Mouse (Mus musculus): Measurements from ENCODE around the gene Cdx2.
A peak's percentile ranks its signal among the peaks of the same experiment; 100 is the strongest.

Cdx2 gene

GRCm38 (mm10) chr5:147315432-147316075 lies 8.5 kb upstream of the Cdx2 start:
- no peak for DNase-seq (ENCODE audit: low spot score)

GRCm38 (mm10) chr5:147314646-147315431 lies 7.8 kb upstream of the Cdx2 start:
- no peak for DNase-seq (ENCODE audit: low spot score)

- DNase-seq (ENCODE audit: low spot score) = no peak
Observed at GRCm38 (mm10) chr5:147312830-147313685, 6.0 kb upstream of the Cdx2 start.

- DNase-seq (ENCODE audit: low spot score) = no peak
Observed at GRCm38 (mm10) chr5:147309786-147310185, 2.7 kb upstream of the Cdx2 start.

GRCm38 (mm10) chr5:147308451-147308850 lies 1.4 kb upstream of the Cdx2 start:
- DNase-seq (ENCODE audit: low spot score) = no peak

- DNase-seq (ENCODE audit: low spot score) = no peak
Observed at GRCm38 (mm10) chr5:147307398-147307785, 322 bp upstream of the Cdx2 start.

GRCm38 (mm10) chr5:147305856-147306637 lies 1.0 kb downstream of the Cdx2 start:
- DNase-seq (ENCODE audit: low spot score) = no peak

GRCm38 (mm10) chr5:147305166-147305565 lies 1.9 kb downstream of the Cdx2 start:
- no peak for DNase-seq (ENCODE audit: low spot score)

- no peak for DNase-seq (ENCODE audit: low spot score)
Observed at GRCm38 (mm10) chr5:147304276-147305155, 2.6 kb downstream of the Cdx2 start.

- DNase-seq (ENCODE audit: low spot score) = no peak
Observed at GRCm38 (mm10) chr5:147302746-147303400, 4.2 kb downstream of the Cdx2 start.

GRCm38 (mm10) chr5:147302141-147302540 lies 4.9 kb downstream of the Cdx2 start:
- no peak for DNase-seq (ENCODE audit: low spot score)

- no peak for DNase-seq (ENCODE audit: low spot score)
Observed at GRCm38 (mm10) chr5:147301781-147302070, 5.3 kb downstream of the Cdx2 start.

- DNase-seq (ENCODE audit: low spot score) = no peak
Observed at GRCm38 (mm10) chr5:147300917-147301780, 5.9 kb downstream of the Cdx2 start.

GRCm38 (mm10) chr5:147300001-147300363 lies 7.1 kb downstream of the Cdx2 start:
- DNase-seq (ENCODE audit: low spot score) = no peak

- peak; percentile 68 for DNase-seq (ENCODE audit: low spot score)
Observed at GRCm38 (mm10) chr5:147299255-147300000, 7.6 kb downstream of the Cdx2 start.

- no peak for DNase-seq (ENCODE audit: low spot score)
Observed at GRCm38 (mm10) chr5:147297249-147297648, 9.8 kb downstream of the Cdx2 start.

GRCm38 (mm10) chr5:147294121-147294520 lies 12.9 kb downstream of the Cdx2 start:
- DNase-seq (ENCODE audit: low spot score) = peak; percentile 62

- DNase-seq (ENCODE audit: low spot score) = peak; percentile 82
Observed at GRCm38 (mm10) chr5:147293127-147293910, 13.8 kb downstream of the Cdx2 start.
